Mouse (Mus musculus): ENCODE results near the gene Dock2.
"Not testable (repeated sequence)": the region's sequence is repeated elsewhere in the genome, so short reads cannot be mapped to it uniquely, and the experiment has no call there.

The Dock2 gene

DNA sequence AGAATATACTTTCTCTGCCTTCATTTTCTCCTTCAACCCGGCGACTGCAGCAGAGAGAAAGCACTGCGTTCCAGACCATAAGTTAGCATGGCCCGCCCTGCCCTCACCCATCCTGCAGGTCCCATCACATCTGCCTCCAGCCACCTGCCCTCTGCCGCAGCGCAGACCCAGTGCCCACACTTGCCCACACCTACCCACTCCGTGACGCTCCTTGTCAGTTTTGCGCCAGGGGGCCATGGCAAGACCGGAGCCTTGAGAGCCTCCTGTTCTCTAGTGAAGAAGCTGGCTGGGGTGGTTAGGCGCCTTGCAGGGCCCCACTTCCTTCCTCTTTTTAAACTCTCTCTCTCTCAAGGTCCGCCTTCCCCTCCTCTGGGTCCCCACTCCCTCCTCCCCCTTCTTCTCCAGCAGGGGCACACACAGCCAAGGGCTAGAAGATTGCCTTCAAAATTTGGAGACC lies at the start of gene Dock2:
Dock2 (minus strand) TSS at position 306 of the 457 bp plus-strand sequence.
- DNase-seq: peak; percentile 78

DNA sequence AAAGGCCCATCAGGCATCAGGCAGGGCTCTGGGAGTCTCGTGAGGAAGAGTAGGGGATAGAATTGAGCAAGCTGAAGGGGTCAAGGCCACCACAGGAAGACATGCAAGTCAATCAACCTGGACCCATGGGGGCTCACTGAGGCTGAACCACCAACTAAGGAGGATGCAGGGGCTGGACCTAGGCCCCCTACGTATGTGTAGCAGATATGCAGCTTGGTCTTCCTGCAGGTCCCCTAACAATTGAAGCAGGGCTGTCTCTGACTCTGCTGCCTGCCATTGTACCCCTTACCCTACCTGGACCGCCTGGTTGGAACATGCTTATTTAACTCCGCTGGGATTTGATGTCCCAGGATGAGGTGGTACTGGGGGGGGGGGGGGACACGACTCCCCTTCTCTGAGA lies 49.0 kb upstream of the Dock2 start:
- DNase-seq: no peak

DNA sequence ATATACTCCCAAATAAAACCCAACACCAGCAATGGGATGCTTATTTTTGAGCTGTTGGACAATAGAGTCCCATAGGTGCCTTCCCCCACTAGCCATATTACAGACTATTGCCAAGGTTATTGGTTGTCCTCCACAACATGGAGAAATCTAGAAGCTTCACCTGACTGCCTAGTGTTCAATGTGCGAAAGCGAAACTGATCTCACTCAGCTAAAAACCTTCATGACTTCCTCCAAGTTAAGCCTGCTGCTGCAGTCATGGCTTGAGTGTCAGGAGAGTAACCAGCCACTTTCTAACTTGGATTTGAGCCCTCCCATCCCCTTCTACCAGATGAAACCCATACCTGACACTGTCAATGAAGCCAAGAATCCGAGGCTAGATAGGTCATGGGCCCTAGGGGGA lies 44.1 kb upstream of the Dock2 start:
- DNase-seq: no peak

DNA sequence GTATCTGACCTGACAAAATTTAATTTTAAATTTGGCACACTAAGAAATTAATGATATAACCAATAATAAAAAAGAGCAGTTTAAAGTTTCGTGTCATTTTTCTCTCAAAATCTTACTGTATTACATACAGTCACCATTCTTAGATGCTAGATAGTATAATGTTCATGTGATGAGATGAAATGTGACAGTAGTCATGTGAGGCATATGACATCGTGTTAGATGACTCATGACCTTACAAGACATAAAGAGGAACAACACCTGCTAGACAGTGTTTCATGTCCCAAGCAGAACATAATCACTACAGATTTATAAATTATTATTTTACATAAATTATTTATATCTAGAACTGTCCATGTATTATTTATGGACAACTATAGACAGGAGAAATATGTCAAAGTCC lies 43.2 kb upstream of the Dock2 start:
- DNase-seq: no peak

DNA sequence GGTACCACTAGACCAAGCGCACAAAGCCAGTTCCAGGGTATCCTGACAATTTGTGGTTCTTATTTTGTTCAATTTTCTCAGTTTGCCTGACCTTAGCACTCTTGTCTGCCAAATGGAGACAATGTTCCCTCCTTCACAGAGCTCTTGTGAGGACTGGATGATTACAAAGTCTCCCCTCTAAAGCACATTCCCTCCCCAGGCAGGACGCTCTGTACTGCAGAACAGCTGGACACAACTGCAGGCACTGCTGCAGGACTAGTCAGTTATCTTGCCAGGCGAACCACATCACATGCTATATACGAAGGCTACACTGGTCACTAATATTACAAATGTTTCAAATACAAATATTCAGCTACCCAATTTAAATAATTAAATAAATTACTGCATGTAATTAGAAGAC lies 41.1 kb upstream of the Dock2 start:
- no peak for DNase-seq

DNA sequence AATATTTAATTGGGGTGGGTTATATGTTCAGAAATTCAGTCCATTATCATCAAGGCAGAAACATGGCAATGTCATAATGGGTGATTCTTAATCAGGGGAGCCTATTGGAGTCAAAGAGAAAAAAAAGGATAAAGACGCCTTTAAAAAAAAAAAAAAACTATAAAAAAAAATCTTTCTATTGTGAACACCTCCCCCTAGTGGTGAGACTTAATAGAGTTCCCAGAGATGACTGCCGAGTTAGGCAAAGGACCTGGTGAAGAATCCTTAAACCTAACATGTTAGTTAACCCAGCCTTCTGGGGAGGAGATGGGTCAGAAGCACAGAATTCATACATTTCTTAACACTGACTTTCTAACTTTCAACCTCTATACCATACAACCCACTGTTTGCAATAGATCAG lies 31.1 kb upstream of the Dock2 start:
- DNase-seq: no peak

DNA sequence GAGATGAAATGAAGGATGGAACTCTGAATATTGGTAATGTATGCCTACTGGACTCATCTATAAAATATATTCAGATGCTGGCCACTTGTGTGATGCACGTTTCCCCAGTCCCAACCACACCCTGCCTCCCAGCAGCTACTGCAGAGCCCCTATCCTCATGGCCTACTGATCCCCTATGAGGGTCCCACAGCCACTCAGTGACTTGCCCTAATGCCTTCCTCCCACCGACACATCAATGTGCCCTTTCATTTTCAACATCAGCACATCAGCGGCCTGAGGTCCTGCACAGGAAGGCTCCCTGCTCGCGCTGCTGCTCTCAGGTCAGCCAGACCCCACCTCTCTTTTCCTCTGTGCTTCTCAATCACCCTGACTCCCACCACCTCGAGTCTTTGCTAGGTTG lies 30.6 kb upstream of the Dock2 start:
- no peak for DNase-seq

DNA sequence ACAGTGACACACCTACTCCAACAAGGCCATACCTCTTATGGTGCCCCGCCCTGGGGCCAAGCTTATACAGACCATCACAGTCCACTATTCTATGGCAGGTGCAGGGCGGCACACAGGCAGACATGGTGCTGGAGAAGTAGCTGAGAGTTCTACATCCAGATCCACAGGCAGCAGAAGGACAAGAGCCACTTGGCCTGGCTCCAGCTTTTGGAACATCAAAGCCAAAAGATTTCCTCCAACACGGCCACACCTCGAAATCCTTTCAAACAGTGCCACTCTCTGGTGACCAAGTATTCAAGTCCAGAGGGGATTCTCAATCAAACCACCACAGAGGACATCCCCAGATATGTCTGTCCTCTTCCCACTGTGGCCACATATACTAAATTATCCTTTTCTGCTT lies 21.3 kb upstream of the Dock2 start:
- not testable (repeated sequence) for DNase-seq

DNA sequence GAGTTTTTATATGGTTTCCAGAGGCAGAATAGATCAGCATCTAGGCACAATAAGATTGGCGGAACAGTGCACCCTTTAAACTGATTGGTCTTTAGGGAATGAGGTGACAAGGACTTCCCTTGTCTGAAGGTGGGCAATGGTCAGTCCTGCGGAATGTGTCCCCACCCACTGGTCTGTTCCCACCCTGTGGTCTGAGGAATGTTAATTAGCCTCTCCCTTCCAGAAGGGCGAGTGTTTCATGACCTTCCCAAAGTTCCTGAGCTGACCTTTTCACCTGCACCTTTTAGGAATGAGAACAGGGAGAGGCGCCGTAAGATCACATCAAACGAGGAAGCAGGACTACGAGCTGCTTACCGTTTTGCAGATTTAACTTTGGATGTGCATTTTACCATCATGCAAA lies 14.4 kb upstream of the Dock2 start:
- DNase-seq: not testable (repeated sequence)

DNA sequence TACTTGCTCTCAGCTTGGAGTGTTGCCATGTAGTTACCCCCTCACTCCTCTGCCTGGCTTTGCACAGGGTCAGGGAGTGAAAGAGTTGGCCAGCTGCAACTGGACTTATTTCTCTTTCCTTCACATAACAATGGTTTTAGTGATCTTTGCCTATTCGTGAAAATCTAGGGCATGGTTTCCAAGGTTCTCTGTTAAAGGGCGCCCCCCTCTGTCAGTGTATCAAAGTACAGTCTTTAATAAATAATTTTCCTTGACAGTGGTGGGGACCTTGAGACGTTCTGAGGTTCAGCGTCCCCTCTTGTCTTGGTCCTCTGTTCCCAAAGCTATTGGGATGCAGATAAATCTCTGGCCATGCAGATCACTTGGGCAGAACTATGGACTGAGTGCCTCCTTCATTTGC lies 12.4 kb upstream of the Dock2 start:
- DNase-seq: peak; percentile 79

DNA sequence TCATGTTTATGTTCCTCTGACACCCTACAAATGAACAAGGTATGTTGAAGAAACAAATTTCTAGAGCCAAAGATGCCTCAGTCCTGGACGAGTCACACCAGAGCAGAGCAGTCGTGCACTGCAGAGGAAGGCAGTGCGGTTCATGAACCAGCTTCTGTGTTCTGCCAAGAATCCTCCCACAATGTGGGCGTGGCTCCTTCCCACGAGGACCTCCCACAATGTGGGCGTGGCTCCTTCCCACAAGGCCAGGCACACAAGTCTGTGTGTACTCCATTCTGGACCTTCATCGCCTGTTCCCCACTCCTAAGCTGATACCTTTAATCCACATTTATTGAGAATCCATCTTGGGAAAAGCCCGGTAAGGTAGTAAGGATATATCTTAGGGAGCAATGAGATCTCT lies 8.2 kb upstream of the Dock2 start:
- DNase-seq: peak; percentile 65

DNA sequence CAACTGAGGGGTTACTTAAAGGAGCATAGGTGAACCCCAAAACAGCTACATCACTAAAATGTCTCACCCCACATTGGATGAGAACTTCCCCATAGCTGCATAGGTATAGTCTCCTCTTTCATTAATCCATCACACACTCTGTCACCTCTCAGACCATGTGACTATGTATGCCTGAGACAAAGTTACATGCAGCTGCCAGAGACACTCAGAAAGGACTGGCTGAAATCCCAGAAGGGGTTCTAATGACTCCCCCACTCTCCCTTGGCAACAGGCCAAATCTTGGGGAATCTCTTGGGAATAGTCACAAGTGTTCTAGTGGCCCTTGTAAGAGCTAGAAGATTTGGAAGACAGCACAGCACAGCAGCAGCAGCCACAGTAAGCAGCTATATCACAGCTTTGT lies 1.2 kb upstream of the Dock2 start:
- DNase-seq: no peak

DNA sequence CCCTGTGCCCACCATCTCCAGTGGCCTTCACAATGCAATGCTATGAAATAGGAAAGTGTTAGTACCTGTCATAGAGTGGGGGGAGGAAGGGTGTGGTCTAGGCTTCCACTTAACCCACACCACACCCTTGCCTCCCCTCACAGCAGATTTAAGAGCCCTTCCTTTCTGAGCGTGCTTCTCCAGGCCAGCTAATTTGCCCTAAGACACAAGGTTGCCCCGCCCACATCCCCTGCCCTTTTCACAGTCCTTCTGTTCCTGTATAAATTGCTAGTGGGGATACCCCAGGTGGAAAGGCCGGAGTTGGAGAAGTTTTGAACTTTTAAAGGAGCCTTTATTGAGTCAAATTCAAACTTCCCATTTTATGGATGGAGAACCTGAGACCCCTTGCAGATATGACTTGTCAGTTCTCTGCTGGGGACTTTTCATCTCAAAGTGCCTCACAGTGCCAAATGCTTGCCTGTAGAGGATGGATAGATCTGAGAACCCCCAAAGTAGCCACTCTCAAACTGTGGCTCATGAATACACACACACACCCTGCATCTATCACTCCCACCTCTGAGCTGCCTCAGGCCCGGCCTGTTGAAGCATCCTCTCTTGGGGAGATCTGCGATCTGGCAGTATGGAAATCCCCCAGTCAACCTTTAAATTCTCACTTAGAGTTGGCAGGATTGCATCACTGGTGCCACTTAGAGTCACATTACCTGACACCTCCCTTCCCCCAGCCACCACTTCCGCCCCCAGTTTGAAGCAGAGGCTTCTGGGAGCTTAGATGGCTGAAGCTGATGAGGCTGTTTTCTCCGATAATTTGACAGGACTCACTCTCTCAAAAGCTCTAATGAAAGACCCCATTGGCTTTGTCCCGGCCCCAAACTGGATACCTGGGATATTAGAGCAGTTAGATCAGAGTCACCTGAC lies 919 bp downstream of the Dock2 start:
- DNase-seq: peak; percentile 84

DNA sequence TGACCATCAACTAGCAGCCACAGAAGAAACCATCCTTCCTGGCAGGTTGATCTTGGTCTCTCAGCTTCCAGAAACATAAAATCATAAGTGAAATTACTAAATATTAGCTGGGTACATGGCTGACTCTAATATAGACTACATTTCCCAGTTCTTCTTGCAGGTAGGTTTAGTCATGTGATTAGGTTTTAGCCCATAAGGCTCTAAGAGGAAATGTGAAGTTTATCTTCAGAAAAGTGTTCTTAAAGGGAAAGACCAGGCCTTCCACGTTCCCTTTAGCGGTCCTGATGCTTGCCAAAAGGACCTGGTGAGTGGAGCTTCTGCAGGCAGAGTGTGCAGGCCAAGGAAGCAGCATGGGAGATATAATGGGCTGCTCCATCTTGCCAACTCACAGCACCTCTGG lies 2.9 kb downstream of the Dock2 start:
- DNase-seq: no peak

DNA sequence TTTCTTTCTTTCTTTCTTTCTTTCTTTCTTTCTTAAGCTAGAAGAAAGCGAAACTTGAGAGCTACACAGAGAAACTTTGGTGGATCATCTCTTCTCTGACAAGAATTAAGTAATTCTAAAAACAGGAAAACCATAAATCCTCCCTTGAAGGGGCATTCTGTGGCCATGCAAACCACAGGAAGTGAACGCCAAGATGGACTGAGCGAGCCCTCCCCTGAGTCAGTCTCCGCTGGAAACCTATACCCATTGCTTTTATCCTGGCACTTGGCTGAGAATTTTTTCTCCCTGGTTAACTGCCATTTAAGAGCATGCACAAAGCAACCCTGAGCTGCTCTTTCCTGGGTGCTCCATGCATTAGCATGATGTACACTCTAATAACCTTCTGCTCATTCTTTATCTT lies 3.7 kb downstream of the Dock2 start:
- no peak for DNase-seq

DNA sequence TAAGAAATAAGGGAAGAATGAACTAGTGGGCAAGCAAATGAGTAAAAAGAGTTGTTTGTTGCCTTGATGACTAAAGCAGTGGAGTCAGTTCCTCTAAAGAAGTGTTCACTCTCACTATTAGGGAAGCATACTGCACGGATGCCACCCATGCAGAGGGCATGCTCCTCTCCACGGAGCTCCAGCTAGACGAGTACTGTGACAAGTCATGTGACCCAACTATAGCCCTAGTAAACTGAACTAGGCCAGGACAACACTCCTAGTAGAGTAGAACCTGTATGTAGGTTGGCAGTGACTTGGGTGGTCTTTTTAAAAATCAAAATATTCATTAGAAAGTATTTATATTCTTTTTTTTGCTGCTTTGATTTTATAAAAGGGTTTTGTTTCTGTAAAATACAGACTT lies 5.3 kb downstream of the Dock2 start:
- DNase-seq: no peak

DNA sequence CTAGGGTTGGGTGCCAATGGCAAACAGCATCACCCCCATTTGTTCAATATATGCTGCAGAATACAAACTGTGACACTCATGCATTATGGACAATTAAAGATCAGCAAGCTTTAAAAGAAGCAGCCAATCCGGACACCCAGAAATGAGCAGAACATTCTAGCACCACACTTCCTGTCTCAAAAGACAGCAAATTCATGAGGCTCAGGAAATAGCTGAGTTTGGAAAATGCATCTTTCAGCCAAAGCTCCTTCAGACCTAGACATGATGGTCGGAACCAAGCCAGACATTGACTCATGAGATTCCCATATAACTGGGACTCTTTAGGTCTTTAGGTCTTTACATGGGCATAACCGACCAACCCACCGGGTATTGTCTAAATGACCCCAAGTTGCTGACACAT lies 6.2 kb downstream of the Dock2 start:
- no peak for DNase-seq

DNA sequence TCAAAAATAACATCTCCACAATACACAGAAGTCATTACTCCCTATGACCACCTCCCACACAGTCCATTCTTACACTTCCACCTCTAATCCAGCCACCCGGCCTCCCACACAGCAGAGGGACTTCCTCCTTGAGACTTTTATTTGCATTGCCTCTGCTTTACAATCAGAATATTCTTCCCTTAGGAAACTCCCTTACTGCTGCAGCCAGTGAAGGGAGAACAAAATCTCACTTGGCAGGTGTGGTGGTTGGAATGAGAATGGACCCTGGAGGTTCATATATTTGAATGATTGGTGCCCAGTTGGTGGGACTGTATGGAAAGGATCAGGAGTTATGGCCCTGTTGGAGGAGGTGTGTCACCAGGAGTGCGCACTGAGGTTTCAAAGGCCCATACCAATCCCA lies 7.6 kb downstream of the Dock2 start:
- DNase-seq: no peak

DNA sequence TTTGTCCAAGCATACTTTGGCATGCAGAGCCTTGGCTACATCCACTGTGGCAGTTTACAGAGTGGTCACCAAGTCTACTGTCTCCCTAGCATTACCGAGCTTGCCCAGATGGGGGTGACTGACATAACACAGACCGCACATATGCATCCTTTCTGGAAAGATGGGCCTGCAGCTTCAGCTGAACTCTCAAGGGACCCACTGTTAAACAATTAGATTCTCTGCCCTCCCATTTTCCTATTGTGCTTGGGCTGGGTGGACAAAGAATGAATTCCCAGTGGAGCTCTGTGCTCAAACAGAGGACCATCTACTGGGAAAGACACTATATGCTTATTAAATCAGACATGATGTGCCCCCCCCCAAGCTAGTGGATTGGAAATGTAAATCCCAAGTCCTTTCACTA lies 9.1 kb downstream of the Dock2 start:
- DNase-seq: no peak

DNA sequence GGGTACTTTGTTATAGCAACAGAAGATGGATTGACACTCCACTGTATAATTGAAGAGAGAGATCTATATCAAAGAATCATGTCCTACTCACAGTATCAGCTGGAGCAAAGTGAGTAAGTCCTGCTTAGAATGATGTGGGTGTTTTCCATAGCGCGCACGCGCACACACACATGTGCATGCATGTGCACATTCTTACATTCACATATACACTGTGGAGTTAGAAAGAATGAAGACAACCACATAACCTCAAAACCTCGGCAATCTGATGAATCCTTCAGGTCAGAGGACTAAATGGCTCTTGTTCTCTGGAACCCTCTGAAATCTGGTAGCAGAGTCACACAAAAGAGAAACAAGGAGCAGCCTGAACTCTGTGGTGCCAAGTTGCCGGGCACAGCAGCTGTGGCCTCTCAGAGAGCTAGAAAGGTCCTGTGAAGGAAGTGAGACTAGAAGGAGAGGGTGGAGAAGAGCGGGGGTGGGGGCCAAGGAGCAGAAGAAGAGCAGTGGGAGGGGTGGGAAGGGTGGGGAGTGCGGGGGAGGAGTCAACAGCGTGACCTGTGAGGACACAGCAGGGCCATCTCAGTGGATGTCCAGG lies 10.3 kb downstream of the Dock2 start:
- peak; percentile 52 for DNase-seq

DNA sequence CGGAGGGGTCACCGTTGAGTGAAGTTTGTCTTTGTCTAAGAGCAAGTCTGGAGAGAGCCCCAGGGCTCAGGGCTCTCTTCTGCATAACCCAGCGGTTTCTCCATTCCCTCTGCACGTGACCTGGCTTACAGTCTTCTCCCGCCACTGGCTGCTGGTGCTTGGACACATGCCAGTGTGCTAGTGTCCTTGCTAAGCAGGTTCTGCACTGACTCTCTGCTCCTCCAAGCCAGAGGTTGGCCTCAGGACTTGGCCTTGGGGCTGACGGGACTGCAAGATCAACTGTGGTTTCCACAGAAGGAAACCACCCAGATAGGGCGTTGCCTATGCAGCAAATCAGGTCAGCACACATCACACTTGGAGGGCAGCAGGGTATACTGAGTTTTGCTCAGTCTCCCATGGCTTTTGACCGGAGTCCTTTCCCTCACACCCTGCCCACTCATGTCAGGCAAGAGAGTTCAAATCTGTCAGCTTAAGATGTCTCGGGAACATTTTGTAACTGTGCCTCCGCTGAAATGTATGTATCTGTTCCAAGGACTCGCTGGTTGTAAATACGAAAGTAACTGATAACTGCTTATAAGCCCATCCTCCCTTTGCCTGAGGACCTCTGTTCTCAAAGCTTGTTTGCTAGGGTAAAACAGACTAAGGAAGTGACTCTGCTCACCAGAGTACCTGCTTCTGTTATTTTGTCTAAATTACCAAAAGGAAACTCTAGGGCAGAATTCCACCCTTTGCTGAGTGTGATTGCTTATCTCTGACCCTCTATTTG lies 12.3 kb downstream of the Dock2 start:
- peak; percentile 61 for DNase-seq

DNA sequence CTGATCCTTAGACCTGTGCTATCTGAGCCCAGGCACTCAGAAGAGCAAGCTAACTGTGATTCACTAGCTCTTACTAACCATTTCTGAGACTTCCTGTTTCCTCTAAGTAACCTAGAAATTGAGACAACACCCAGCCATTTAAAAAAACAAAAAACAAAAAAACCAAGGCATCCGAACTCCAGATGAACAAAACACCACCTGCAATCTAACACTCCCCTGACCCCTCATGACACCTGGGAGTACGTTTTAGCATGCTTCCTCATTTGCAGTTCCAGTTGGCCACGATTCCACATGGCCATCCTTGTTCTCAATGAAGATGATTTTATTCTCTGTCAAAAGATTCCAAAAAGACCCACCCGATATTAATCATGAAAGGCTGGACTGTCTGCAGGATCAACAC lies 13.0 kb downstream of the Dock2 start:
- no peak for DNase-seq

DNA sequence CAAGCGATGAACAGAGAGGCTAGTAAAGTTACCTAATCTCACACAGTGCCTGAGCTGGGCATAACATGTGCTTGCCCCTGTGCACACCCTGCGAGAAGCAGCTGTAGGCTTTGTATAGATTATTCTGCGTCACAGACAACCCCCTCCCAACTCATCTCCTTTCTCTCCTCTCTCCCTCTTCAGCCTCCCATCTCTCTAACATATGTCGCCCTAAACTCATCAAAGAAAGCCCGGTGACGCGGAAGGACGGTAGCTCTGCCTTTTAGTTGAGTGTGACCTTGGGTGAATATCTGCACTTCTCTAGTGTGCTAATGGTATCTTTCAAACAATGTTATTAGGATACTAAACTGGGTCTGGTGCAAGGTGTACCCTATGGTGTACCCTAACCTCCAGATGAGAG lies 13.7 kb downstream of the Dock2 start:
- no peak for DNase-seq

DNA sequence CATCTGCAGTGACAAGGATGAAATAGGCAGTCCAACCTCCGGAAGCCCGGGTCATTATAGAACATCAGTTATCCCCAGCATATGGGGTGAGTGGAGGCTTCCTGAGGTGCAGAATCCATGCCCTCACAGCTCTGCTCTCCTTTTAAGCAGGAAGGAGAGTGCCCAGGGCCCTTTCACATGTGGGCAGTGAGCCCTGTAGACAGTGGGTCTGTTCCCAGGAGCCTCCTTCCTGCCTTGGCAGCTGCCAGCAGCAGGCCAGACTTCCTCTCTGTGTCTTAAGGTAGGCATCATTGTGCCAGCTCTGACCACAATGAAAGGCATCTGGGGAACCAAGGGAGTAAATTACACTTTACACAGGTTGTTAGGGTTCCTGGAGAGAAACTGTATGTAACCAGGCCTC lies 14.3 kb downstream of the Dock2 start:
- DNase-seq: peak; percentile 47
